Comparison of ENCODE assay signal across 9 mouse cellular contexts in the genomic region with DNA sequence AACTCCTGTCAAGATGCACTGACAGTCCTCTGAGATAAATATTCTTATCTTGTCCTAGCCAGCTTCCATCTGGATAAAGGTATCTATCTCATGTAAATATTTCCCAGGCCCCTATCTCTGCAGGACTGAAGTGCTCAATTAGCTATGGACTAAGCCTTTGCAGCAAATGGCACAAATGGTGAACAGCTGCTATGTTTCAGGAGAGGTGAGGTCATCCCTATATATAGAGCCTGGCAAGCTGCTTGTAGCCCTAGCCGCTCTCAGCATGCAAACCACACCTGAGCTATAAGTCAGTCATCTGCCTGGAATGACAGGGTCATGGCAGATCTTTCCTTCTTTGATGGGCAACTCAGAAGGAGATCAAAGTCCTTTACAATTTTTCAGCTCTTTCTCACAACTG.
A peak's percentile ranks its signal among the peaks of the same experiment; 100 is the strongest.
DNase-seq lines count a peak whose midpoint lies in the region; ATAC-seq and TF ChIP-seq lines count a peak whose summit lies in the region.
"Had no signal": no experiment of that assay in that cellular context is flagged by ENCODE, and none has a peak within 500 bp of the region (broad histone marks: within the 10 kb centered on the region; RNA-seq: fewer than 3 reads in every experiment).

No protein-coding gene starts in this region.

- DNase-seq in kidney, postnatal 0 days (ENCODE audit: low spot score), result peak; percentile 6
- peak; percentile 74 to 85 for DNase-seq in cerebellum, postnatal 36 days
- DNase-seq in heart, postnatal 36 days, result peak; percentile 13 to 32
- no peak for DNase-seq in ovary, postnatal 14 days (ENCODE audit: low spot score)
- no peak for DNase-seq in spleen, postnatal 10 days (ENCODE audit: low spot score in 2 of 2)

- TF ChIP-seq CTCF in kidney, postnatal 0 days (IDR thresholded peaks at IDR 0.05; ENCODE audit: low read depth), result no peak

- no peak overlapping the region for H3K9ac ChIP-seq in kidney, postnatal 0 days (ENCODE audit: low read depth, low read length)
- H3K9ac ChIP-seq in kidney, embryonic 14.5 days (ENCODE audit: low read depth, low read length), result no peak overlapping the region
- no peak overlapping the region for H3K9ac ChIP-seq in midbrain, embryonic 15.5 days
- H3K9ac ChIP-seq: embryonic facial prominence, embryonic 13.5 days had no signal

- H3K9me3 ChIP-seq in kidney, postnatal 0 days (replicated peaks; ENCODE audit: low read length), result no peaks in the 10 kb centered on the region
- no peaks in the 10 kb centered on the region for H3K9me3 ChIP-seq in kidney, embryonic 14.5 days (ENCODE audit: control insufficient read depth, low read length)
- no peaks in the 10 kb centered on the region for H3K9me3 ChIP-seq in midbrain, embryonic 15.5 days
- H3K9me3 ChIP-seq: embryonic facial prominence, embryonic 13.5 days had no signal

- intact Hi-C loops in heart, postnatal 36 days (cut with DNase I), result no loop called here

- 50% methylated on average over 1 of the region's 1 CpGs for WGBS in kidney, postnatal 0 days
- WGBS in kidney, embryonic 14.5 days, result 33% methylated on average over 1 of the region's 1 CpGs
- WGBS in midbrain, embryonic 15.5 days, result 40% methylated on average over 1 of the region's 1 CpGs

- no peak for ATAC-seq in kidney, postnatal 0 days (replicated peaks; ENCODE audit: low FRiP score, low read depth)
- no peak for ATAC-seq in kidney, embryonic 14.5 days (ENCODE audit: low FRiP score, low TSS enrichment)
- ATAC-seq in midbrain, embryonic 15.5 days (replicated peaks), result peak; percentile 85
- no peak for ATAC-seq in CD4-positive, CD25-positive, alpha-beta regulatory T cell, adult 4 months

- no peaks in the 10 kb centered on the region for H3K4me1 ChIP-seq in kidney, postnatal 0 days (replicated peaks; ENCODE audit: insufficient read depth, low read length)
- H3K4me1 ChIP-seq in kidney, embryonic 14.5 days (ENCODE audit: control insufficient read depth, insufficient read depth, low read length), result 0 out of 2 replicates have a peak, but pooled peaks cover 5% of the 10 kb centered on the region
- H3K4me1 ChIP-seq in midbrain, embryonic 15.5 days, result 0 out of 2 replicates have a peak, but pooled peaks cover 6% of the 10 kb centered on the region

- no peak overlapping the region for H3K4me2 ChIP-seq in kidney, postnatal 0 days (ENCODE audit: low read length)
- H3K4me2 ChIP-seq in kidney, embryonic 14.5 days (replicated peaks; ENCODE audit: low read depth, low read length), result no peak overlapping the region
- H3K4me2 ChIP-seq in midbrain, embryonic 15.5 days, result no peak overlapping the region
- H3K4me2 ChIP-seq: embryonic facial prominence, embryonic 13.5 days had no signal

- no peak overlapping the region for H3K4me3 ChIP-seq in kidney, postnatal 0 days (replicated peaks; ENCODE audit: low read depth, low read length)
- no peak overlapping the region for H3K4me3 ChIP-seq in kidney, embryonic 14.5 days (ENCODE audit: low read length)
- H3K4me3 ChIP-seq in midbrain, embryonic 15.5 days, result no peak overlapping the region
- H3K4me3 ChIP-seq: embryonic facial prominence, embryonic 13.5 days had no signal

- H3K27ac ChIP-seq in kidney, postnatal 0 days, result no peak overlapping the region
- no peak overlapping the region for H3K27ac ChIP-seq in kidney, embryonic 14.5 days (ENCODE audit: low read depth, low read length)
- H3K27ac ChIP-seq in midbrain, embryonic 15.5 days, result no peak overlapping the region
- H3K27ac ChIP-seq: embryonic facial prominence, embryonic 13.5 days had no signal

- H3K27me3 ChIP-seq in kidney, postnatal 0 days (ENCODE audit: insufficient read depth, low read length), result no peaks in the 10 kb centered on the region
- no peaks in the 10 kb centered on the region for H3K27me3 ChIP-seq in kidney, embryonic 14.5 days (ENCODE audit: control insufficient read depth, insufficient read depth, low read length)
- no peaks in the 10 kb centered on the region for H3K27me3 ChIP-seq in midbrain, embryonic 15.5 days (replicated peaks)
- H3K27me3 ChIP-seq: embryonic facial prominence, embryonic 13.5 days had no signal

- no peaks in the 10 kb centered on the region for H3K36me3 ChIP-seq in kidney, postnatal 0 days (ENCODE audit: insufficient read depth, low read length)
- no peaks in the 10 kb centered on the region for H3K36me3 ChIP-seq in kidney, embryonic 14.5 days (ENCODE audit: control insufficient read depth, insufficient read depth, low read length)
- H3K36me3 ChIP-seq in midbrain, embryonic 15.5 days (replicated peaks), result no peaks in the 10 kb centered on the region
- H3K36me3 ChIP-seq: embryonic facial prominence, embryonic 13.5 days had no signal

Comparison
In these comparisons a context has a peak if more than half of its experiments do, and no peak if none do; other contexts are left out.
1. DNase-seq: peak in kidney, postnatal 0 days (single experiment), cerebellum, postnatal 36 days (2 of 2) and heart, postnatal 36 days (2 of 2); none in ovary, postnatal 14 days (single experiment) and spleen, postnatal 10 days (0 of 2).